Mouse (Mus musculus): Measurements from ENCODE around the gene Lsm11.

GRCm38 (mm10) chr11:45884029-45884428 lies 60.7 kb downstream of the Lsm11 start:
- peak; percentile 76 for TF ChIP-seq CTCF (IDR thresholded peaks at IDR 0.05; ENCODE audit: low read depth)
- no peak for TF ChIP-seq EP300 (IDR thresholded peaks at IDR 0.05; ENCODE audit: low read depth)

Data from liver, postnatal 0 days (tissue).